ENCODE assay signal across 8 mouse cellular contexts in genomic region chr7:28357984-28358383, GRCm38 (mm10). TPM values are rescaled to one million over a fixed set of nuclear protein-coding genes. Genes with fewer than 3 reads are reported as not detected.
DNase-seq lines count a peak whose midpoint lies in the region; ATAC-seq lines count a peak whose summit lies in the region.

No protein-coding gene starts in this region.

- no peaks in the 10 kb centered on the region for H3K27me3 ChIP-seq in kidney, embryonic 14.5 days (ENCODE audit: control insufficient read depth, insufficient read depth, low read length)
- no peaks in the 10 kb centered on the region for H3K27me3 ChIP-seq in embryonic facial prominence, embryonic 12.5 days
- H3K27me3 ChIP-seq in neural tube, embryonic 13.5 days = no peaks in the 10 kb centered on the region

- H3K4me3 ChIP-seq in kidney, embryonic 14.5 days (ENCODE audit: low read length) = no peak overlapping the region
- no peak overlapping the region for H3K4me3 ChIP-seq in embryonic facial prominence, embryonic 12.5 days
- no peak overlapping the region for H3K4me3 ChIP-seq in neural tube, embryonic 13.5 days

- no peak overlapping the region for H3K4me2 ChIP-seq in kidney, embryonic 14.5 days (replicated peaks; ENCODE audit: low read depth, low read length)
- no peak overlapping the region for H3K4me2 ChIP-seq in embryonic facial prominence, embryonic 12.5 days (replicated peaks)
- no peak overlapping the region for H3K4me2 ChIP-seq in neural tube, embryonic 13.5 days

- WGBS in kidney, embryonic 14.5 days = 19% methylated on average over 5 of the region's 5 CpGs
- WGBS in embryonic facial prominence, embryonic 12.5 days = 8% methylated on average over 5 of the region's 5 CpGs
- WGBS in neural tube, embryonic 13.5 days = 25% methylated on average over 5 of the region's 5 CpGs

- H3K9me3 ChIP-seq in kidney, embryonic 14.5 days (ENCODE audit: control insufficient read depth, low read length) = no peaks in the 10 kb centered on the region
- no peaks in the 10 kb centered on the region for H3K9me3 ChIP-seq in embryonic facial prominence, embryonic 12.5 days
- no peaks in the 10 kb centered on the region for H3K9me3 ChIP-seq in neural tube, embryonic 13.5 days

- peaks cover 58% of the 10 kb centered on the region for H3K36me3 ChIP-seq in kidney, embryonic 14.5 days (ENCODE audit: control insufficient read depth, insufficient read depth, low read length)
- peaks cover 66% of the 10 kb centered on the region for H3K36me3 ChIP-seq in embryonic facial prominence, embryonic 12.5 days
- H3K36me3 ChIP-seq in neural tube, embryonic 13.5 days = peaks cover 66% of the 10 kb centered on the region

- H3K9ac ChIP-seq in kidney, embryonic 14.5 days (ENCODE audit: low read depth, low read length) = peak overlapping the region; percentile 38; the same call in 1 of the 2 replicates
- H3K9ac ChIP-seq in embryonic facial prominence, embryonic 12.5 days = no peak overlapping the region
- H3K9ac ChIP-seq in neural tube, embryonic 13.5 days = peak overlapping the region; percentile 14; the same call in 1 of the 2 replicates

- no peak for DNase-seq in kidney, adult 8-10 months
- peak; percentile 53 for DNase-seq in kidney, postnatal 14 days
- no peak for DNase-seq in right cerebral cortex, postnatal 10 days (ENCODE audit: low spot score in 2 of 2)
- DNase-seq in spleen, postnatal 36 days (ENCODE audit: low spot score in 2 of 2) = no peak
- no peak for DNase-seq in thymus, postnatal 14 days

- peak overlapping the region; percentile 77; the same call in 1 of the 2 replicates for H3K27ac ChIP-seq in kidney, embryonic 14.5 days (ENCODE audit: low read depth, low read length)
- H3K27ac ChIP-seq in embryonic facial prominence, embryonic 12.5 days = peak overlapping the region; percentile 80
- H3K27ac ChIP-seq in neural tube, embryonic 13.5 days (replicated peaks) = 0 out of 2 replicates have a peak overlapping the region, but pooled peaks have one; percentile 52

- ATAC-seq in kidney, embryonic 14.5 days (ENCODE audit: low FRiP score, low TSS enrichment) = no peak
- no peak for ATAC-seq in embryonic facial prominence, embryonic 12.5 days (ENCODE audit: insufficient number of reproducible peaks, insufficient read depth, low FRiP score, low TSS enrichment)
- ATAC-seq in neural tube, embryonic 13.5 days (ENCODE audit: low read depth) = no peak

- H3K4me1 ChIP-seq in kidney, embryonic 14.5 days (ENCODE audit: control insufficient read depth, insufficient read depth, low read length) = peaks cover 17% of the 10 kb centered on the region; the same call in 1 of the 2 replicates
- peaks cover 20% of the 10 kb centered on the region for H3K4me1 ChIP-seq in embryonic facial prominence, embryonic 12.5 days
- H3K4me1 ChIP-seq in neural tube, embryonic 13.5 days (replicated peaks) = peaks cover 24% of the 10 kb centered on the region

RNA-seq across cellular contexts. Expression of gene Rps16, which starts 7.5 kb away (rescaled TPM):
- polyA plus RNA-seq in kidney, embryonic 14.5 days (2014; fragmentation: Nextera tagmentation; extraction: Ambion mirVana) = 1,287 and 1,567 TPM in 2 replicates
- 836 and 855 TPM in 2 replicates for polyA plus RNA-seq in embryonic facial prominence, embryonic 12.5 days (2016; fragmentation: Nextera tagmentation; extraction: Ambion mirVana)
- polyA plus RNA-seq in neural tube, embryonic 13.5 days (2015; fragmentation: Nextera tagmentation; extraction: Ambion mirVana) = 533 and 537 TPM in 2 replicates

RNA-seq across cellular contexts. Expression of gene Plekhg2, which starts 14.4 kb away (rescaled TPM):
- polyA plus RNA-seq in kidney, embryonic 14.5 days (2014; fragmentation: Nextera tagmentation; extraction: Ambion mirVana) = 52.4 and 70.8 TPM in 2 replicates
- 114 and 121 TPM in 2 replicates for polyA plus RNA-seq in embryonic facial prominence, embryonic 12.5 days (2016; fragmentation: Nextera tagmentation; extraction: Ambion mirVana)
- polyA plus RNA-seq in neural tube, embryonic 13.5 days (2015; fragmentation: Nextera tagmentation; extraction: Ambion mirVana) = 33.8 and 35.8 TPM in 2 replicates

RNA-seq across cellular contexts. Expression of gene Supt5, which starts 19.4 kb away (rescaled TPM):
- 46.6 and 84.5 TPM in 2 replicates for polyA plus RNA-seq in kidney, embryonic 14.5 days (2014; fragmentation: Nextera tagmentation; extraction: Ambion mirVana)
- polyA plus RNA-seq in embryonic facial prominence, embryonic 12.5 days (2016; fragmentation: Nextera tagmentation; extraction: Ambion mirVana) = 106 TPM in 2 replicates
- 92.1 and 94.1 TPM in 2 replicates for polyA plus RNA-seq in neural tube, embryonic 13.5 days (2015; fragmentation: Nextera tagmentation; extraction: Ambion mirVana)

RNA-seq across cellular contexts. Expression of gene Zfp36, which starts 22.1 kb away (rescaled TPM):
- polyA plus RNA-seq in kidney, embryonic 14.5 days (2014; fragmentation: Nextera tagmentation; extraction: Ambion mirVana) = 8.3 and 10.7 TPM in 2 replicates
- 7.8 and 8.6 TPM in 2 replicates for polyA plus RNA-seq in embryonic facial prominence, embryonic 12.5 days (2016; fragmentation: Nextera tagmentation; extraction: Ambion mirVana)
- 4.9 and 6.5 TPM in 2 replicates for polyA plus RNA-seq in neural tube, embryonic 13.5 days (2015; fragmentation: Nextera tagmentation; extraction: Ambion mirVana)

RNA-seq across cellular contexts. Expression of gene Med29, which starts 34.5 kb away (rescaled TPM):
- polyA plus RNA-seq in kidney, embryonic 14.5 days (2014; fragmentation: Nextera tagmentation; extraction: Ambion mirVana) = 54.5 and 68.8 TPM in 2 replicates
- 51.1 and 52.0 TPM in 2 replicates for polyA plus RNA-seq in embryonic facial prominence, embryonic 12.5 days (2016; fragmentation: Nextera tagmentation; extraction: Ambion mirVana)
- polyA plus RNA-seq in neural tube, embryonic 13.5 days (2015; fragmentation: Nextera tagmentation; extraction: Ambion mirVana) = 35.7 and 45.4 TPM in 2 replicates
